Mouse (Mus musculus) embryonic fibroblast, embryonic 13.5 days (primary cell): ENCODE results near the gene Zfand4.

Source experiments
- CTCF ChIP-seq: IDR thresholded peaks from 2 replicates; pipeline ENCODE4 v1.5.1; 2011; ENCODE audit warnings: mild to moderate bottlenecking, control low read depth, low read length, moderate library complexity, borderline replicate concordance; ENCODE audit not compliant: insufficient read depth
- POLR2A ChIP-seq: IDR thresholded peaks from 2 replicates; pipeline ENCODE4 v1.6.1; 2011; ENCODE audit warnings: low read depth, mild to moderate bottlenecking, control low read depth, low read length, moderate library complexity

- TF ChIP-seq POLR2A, result no peak
- no peak for TF ChIP-seq CTCF
These were observed 3.0 kb downstream of the Zfand4 start for GRCm38 (mm10) chr6:116267110-116267423.
